Mouse (Mus musculus) small intestine, adult 2 months (tissue): ENCODE measurements around the gene Fbxw7. TPM values are rescaled to one million over a fixed set of nuclear protein-coding genes. Genes with fewer than 3 reads are reported as not detected.

Experiments
- H3K27ac ChIP-seq: fragments of 200-500 bp; 2 replicates; pipeline ENCODE4 v1.5.1; 2012; ENCODE audit warnings: low read depth, low read length, control low read depth, inconsistent platforms; ENCODE audit not compliant: insufficient read depth
- H3K27me3 ChIP-seq: fragments of 200-500 bp; 2 replicates; pipeline ENCODE4 v1.6.1; 2012; ENCODE audit warnings: mild to moderate bottlenecking, moderate library complexity, low read length, inconsistent platforms; ENCODE audit not compliant: control insufficient read depth, insufficient read depth
- H3K36me3 ChIP-seq: fragments of 200-500 bp; 2 replicates; pipeline ENCODE4 v1.6.1; 2012; ENCODE audit warnings: mild to moderate bottlenecking, low read length, control low read depth, inconsistent platforms; ENCODE audit not compliant: control insufficient read depth, insufficient read depth
- H3K4me1 ChIP-seq: fragments of 200-500 bp; 2 replicates; pipeline ENCODE4 v1.6.1; 2012; ENCODE audit warnings: low read length, inconsistent platforms, mixed read lengths; ENCODE audit not compliant: control insufficient read depth, insufficient read depth, insufficient read length
- H3K4me3 ChIP-seq: fragments of 200-500 bp; 2 replicates; pipeline ENCODE4 v1.5.1; 2012; ENCODE audit warnings: low read depth, mild to moderate bottlenecking, control low read depth, inconsistent platforms, low read length, moderate library complexity
- CTCF ChIP-seq: fragments of 200-500 bp; IDR thresholded peaks from 2 replicates; pipeline ENCODE4 v1.5.1; 2012; ENCODE audit warnings: low read depth, mild to moderate bottlenecking, control low read depth, inconsistent platforms, low read length, moderate library complexity, mixed read lengths; ENCODE audit not compliant: insufficient replicate concordance, insufficient read length; ENCODE audit errors: extremely low read depth
- POLR2A ChIP-seq: fragments of 200-500 bp; IDR thresholded peaks from 2 replicates; pipeline ENCODE4 v1.6.1; 2012; ENCODE audit warnings: low read depth, mild to moderate bottlenecking, control low read depth, inconsistent platforms, low read length, moderate library complexity
- WGBS: fragments of 180-500 bp; shearing (Covaris S2); methylation state at CpG from one replicate; pipeline ENCODE4 v1.1.7; 2018; 5-methylcytosine and 5-hydroxymethylcytosine counted together
- polyA plus RNA-seq: library from polyadenylated mRNA; depleted of rRNA; stranded (reverse); fragments of >200 nt; gene quantifications from 2 replicates; pipeline ENCODE4 v1.2.3, GENCODE M21; 2012

Gene Fbxw7
- polyA plus RNA-seq, 1 experiment, result 1.3 TPM

DNA sequence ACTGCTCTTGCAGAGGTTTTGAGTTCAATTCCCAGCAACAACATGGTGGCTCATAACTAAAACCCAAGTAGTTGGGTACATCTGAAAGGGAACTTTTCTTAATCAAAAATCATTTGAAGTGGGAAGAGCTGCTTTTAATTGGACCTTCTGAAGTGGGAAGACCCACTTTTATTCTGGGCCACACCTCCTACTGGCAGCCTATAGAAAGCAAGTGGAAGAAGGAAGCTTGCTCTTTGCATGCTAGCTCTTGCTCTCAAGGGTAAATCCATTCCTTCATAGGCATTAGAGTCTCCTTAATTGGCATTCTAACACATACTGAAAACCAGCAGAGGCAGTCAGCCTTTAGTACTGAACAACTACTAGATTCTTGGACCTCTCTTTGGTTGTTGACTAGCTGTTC, 4.3 kb upstream of the Fbxw7 start:
- no peak for TF ChIP-seq CTCF
- no peak for TF ChIP-seq POLR2A
- Histone ChIP-seq H3K27ac (no peak overlapping the region), H3K27me3 (no peaks in the 10 kb centered on the region), H3K4me1 (peaks cover 5% of the 10 kb centered on the region), H3K36me3 (no peaks in the 10 kb centered on the region), H3K4me3 (no peak overlapping the region)

DNA sequence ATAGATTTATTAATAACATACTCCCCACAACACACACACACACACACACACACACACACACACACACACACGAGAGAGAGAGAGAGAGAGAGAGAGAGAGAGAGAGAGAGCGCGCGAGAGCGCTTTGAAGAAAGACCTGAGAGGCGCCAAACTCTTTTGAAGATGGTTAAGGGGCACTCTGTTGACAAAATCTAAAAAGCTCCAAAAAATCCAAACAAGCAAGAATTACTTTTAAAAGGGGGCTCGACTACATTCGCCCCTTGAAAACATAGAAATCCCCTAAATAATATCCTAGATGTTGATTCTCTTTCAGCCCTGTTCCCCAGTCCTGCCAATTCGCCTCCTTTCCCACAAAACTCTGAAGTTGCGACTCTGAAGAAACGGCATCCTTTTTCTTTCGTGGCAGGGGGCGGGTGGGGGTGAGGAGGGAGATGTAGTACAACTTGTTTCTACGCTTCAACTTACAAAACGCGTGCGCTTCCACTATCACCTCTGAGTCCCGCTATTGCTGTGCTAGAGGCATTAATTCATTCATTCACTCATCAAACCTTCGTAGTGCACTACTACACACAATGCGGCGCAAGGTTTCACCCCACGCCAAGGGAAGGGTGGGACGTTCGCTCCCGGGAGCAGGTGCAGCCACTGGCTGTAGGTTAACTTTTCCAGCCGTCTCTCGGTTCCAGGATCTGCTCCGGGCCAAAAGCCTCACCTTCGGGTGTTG, 1.5 kb upstream of the Fbxw7 start:
- TF ChIP-seq CTCF (no peak), POLR2A (no peak)
- Histone ChIP-seq H3K27ac (peak overlapping the region; percentile 93), H3K36me3 (no peaks in the 10 kb centered on the region), H3K4me3 (peak overlapping the region; percentile 95), H3K4me1 (peaks cover 3% of the 10 kb centered on the region), H3K27me3 (no peaks in the 10 kb centered on the region)
- 1% methylated on average over 29 of the region's 29 CpGs for WGBS

DNA sequence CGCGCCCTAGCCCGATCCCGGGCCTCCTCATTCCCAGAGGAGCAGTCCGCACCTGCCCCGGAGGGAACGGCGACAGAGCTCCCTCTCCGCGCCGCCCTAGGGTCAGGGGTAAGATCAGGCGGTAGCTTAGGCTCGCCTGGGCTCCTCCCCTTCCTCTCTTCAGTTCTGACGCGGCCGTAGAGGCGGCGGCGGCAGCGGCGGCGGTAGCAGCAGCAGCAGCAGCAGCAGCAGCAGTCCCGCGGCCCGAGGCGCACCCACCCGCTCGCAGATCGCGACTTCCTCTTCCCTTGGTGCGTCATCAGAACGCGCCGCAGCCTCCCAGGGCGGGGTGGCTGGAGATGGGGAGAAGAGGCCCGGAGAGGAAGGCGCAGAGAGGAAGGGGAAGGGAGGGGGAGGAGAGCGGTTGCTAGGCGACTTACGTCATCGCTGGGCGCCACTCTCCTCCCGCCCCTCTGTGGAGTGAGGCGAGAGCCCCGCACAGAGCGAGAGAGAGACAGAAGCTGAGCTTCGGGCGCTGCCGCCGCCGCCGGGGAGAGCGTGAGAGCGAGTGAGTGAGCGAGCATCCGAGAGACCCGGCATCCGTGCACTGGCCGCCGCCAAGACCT, 809 bp upstream of the Fbxw7 start:
- WGBS, result under 1% methylated on average over 58 of the region's 60 CpGs
- peak overlapping the region; percentile 95 for H3K4me3 ChIP-seq
- H3K36me3 ChIP-seq, result no peaks in the 10 kb centered on the region; the same call in 1 of the 2 replicates
- no peaks in the 10 kb centered on the region for H3K27me3 ChIP-seq
- H3K27ac ChIP-seq, result peak overlapping the region; percentile 93
- peak; percentile 84 for TF ChIP-seq POLR2A
- TF ChIP-seq CTCF, result no peak
- H3K4me1 ChIP-seq, result peaks cover 3% of the 10 kb centered on the region

DNA sequence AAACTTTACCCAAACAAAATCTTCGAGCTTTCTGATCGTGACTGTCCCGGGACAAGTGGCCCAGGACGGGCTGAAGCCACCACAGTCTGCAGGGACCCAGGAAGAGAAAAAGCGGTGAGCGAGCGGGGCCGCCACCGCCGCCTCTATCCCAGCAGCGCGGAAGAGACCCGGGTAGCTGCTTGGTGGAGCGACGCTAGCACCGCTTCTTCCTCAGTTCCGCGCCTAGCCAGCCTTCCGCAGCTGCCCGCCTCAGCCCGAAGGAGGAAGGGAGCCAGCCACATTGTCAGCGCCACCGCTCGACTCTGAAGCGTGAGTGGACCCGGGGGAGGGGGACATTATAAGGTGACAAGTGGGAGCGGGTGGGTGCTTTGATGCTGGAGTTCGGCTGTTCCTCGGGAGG, 393 bp downstream of the Fbxw7 start:
- Histone ChIP-seq H3K27ac (no peak overlapping the region; the same call in 1 of the 2 replicates), H3K4me3 (peak overlapping the region; percentile 95), H3K4me1 (peaks cover 3% of the 10 kb centered on the region), H3K36me3 (no peaks in the 10 kb centered on the region; the same call in 1 of the 2 replicates), H3K27me3 (no peaks in the 10 kb centered on the region)
- under 1% methylated on average over 29 of the region's 29 CpGs for WGBS
- TF ChIP-seq CTCF (no peak), POLR2A (0 out of 2 replicates have a peak, but pooled peaks have one; percentile 15)

DNA sequence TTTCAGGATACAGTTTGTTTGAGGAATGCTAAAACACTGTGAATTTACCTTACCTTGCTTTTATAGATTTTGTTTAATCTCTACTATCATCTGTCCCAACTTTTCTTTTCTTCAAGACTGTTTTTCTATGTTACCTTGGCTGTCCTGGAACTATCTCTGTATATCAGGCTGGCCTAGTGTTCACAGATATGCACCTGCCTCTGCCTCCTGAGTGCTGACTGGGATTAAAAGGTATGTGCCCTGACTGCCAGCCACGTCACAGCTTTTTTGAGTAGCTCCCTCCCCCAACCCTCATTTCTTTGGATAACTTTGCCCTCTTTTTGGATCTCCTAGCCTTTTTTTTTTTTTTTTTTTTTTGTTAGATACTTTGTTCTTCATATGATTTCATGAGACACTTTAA, 1.9 kb downstream of the Fbxw7 start:
- TF ChIP-seq CTCF, result no peak
- no peak for TF ChIP-seq POLR2A
- Histone ChIP-seq H3K27me3 (no peaks in the 10 kb centered on the region), H3K36me3 (no peaks in the 10 kb centered on the region; the same call in 1 of the 2 replicates), H3K4me1 (peaks cover 3% of the 10 kb centered on the region), H3K4me3 (no peak overlapping the region), H3K27ac (no peak overlapping the region)
- WGBS, result 76% methylated on average over 1 of the region's 1 CpGs

DNA sequence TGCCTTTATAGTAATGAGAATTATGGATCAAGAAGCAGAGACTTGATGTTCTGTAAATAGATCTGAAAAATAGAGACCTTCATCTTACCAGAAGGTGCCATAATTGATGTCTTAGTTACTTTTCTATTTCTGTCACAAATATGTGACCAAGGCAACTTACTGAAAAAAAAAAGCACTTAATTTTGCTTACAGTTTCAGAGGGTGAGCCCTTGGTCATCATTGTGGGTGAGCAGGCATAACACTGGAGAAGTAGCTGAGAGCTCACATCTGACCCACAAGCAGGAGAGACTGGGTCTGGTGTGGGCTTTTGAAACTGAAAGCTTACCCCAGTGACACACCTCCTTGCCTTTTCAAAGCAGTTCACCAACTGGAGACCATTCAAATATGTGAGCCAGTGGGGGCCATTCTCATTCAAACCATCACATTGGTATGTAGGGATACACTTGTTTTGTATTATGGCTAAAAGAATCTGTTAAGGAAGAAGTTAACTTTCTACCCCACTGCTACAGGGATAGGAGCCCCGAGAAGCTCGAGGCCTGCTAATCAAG, 5.7 kb downstream of the Fbxw7 start:
- no peaks in the 10 kb centered on the region; the same call in 1 of the 2 replicates for H3K4me1 ChIP-seq
- TF ChIP-seq CTCF (no peak), POLR2A (no peak)
- 85% methylated on average over 2 of the region's 2 CpGs for WGBS
- H3K4me3 ChIP-seq, result no peak overlapping the region
- H3K27ac ChIP-seq, result no peak overlapping the region
- H3K36me3 ChIP-seq, result no peaks in the 10 kb centered on the region; the same call in 1 of the 2 replicates
- no peaks in the 10 kb centered on the region for H3K27me3 ChIP-seq

DNA sequence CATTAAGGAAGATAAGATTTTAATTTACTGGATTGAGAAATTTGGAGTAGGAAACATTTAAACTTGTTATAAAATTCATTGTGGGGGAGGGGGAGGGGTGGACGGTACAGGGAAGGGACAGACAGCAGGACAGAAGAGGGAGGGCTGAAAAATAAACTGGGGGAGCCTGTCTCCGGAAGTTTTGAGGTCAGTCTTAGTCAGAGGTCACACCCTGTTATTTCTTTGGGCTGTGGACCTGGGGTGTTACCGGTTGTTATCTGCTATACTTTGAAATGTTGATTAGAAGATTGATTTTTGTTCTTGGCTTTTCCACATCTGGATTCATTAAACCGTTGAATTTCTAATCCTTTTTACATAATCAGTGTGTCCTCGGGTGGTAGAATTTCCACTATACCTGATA, 10.9 kb downstream of the Fbxw7 start:
- Histone ChIP-seq H3K27ac (peak overlapping the region; percentile 34; the same call in 1 of the 2 replicates), H3K4me1 (peaks cover 4% of the 10 kb centered on the region; the same call in 1 of the 2 replicates), H3K36me3 (no peaks in the 10 kb centered on the region), H3K4me3 (0 out of 2 replicates have a peak overlapping the region, but pooled peaks have one; percentile 12), H3K27me3 (no peaks in the 10 kb centered on the region)
- TF ChIP-seq POLR2A (no peak), CTCF (no peak)
- 16% methylated on average over 5 of the region's 5 CpGs for WGBS
